Mouse (Mus musculus) MEL (cell line): ENCODE data around the gene Cyb561d1. TPM values are rescaled to one million over a fixed set of nuclear protein-coding genes. Genes with fewer than 3 reads are reported as not detected.

Experiments
- DNase-seq: peaks from one replicate; pipeline ENCODE4 v3.0.0; 2011; ENCODE audit warnings: low read depth, low spot score
- H3K27ac ChIP-seq: 2 replicates; pipeline ENCODE4 v1.5.1; 2012; ENCODE audit warnings: low read depth, mild to moderate bottlenecking, control low read depth, low read length, moderate library complexity; ENCODE audit not compliant: control insufficient read depth
- H3K27me3 ChIP-seq, 2 experiments: fragments of 150-350 bp in 1 of 2; sonication (generic) in 1 of 2; 2 replicates each; pipeline ENCODE4 v1.6.1; 2012; ENCODE audit warnings: low read length in 2 of 2, mild to moderate bottlenecking in 2 of 2, improper control_type of control experiment in 1 of 2, moderate library complexity in 1 of 2; ENCODE audit not compliant: insufficient read depth in 2 of 2, control insufficient read depth in 1 of 2
- H3K36me3 ChIP-seq, 2 experiments: 2 replicates each; pipeline ENCODE4 v1.6.1; 2012 to 2014; ENCODE audit warnings: low read length in 2 of 2, improper control_type of control experiment in 1 of 2, inconsistent platforms in 1 of 2, mild to moderate bottlenecking in 1 of 2; ENCODE audit not compliant: insufficient read depth in 2 of 2, control insufficient read depth in 1 of 2
- H3K4me1 ChIP-seq, 2 experiments: fragments of 150-350 bp in 1 of 2; sonication (generic) in 1 of 2; 2 replicates each; pipeline ENCODE4 v1.6.1; 2012; ENCODE audit warnings: low read length in 2 of 2, improper control_type of control experiment in 1 of 2, mild to moderate bottlenecking in 1 of 2; ENCODE audit not compliant: insufficient read depth in 2 of 2, control insufficient read depth in 1 of 2
- H3K4me3 ChIP-seq, 2 experiments: fragments of 150-350 bp in 1 of 2; sonication (generic) in 1 of 2; 2 replicates each; pipeline ENCODE4 v1.5.1; 2012; ENCODE audit warnings: low read depth in 2 of 2, low read length in 2 of 2, mild to moderate bottlenecking in 2 of 2, moderate library complexity in 2 of 2, control low read depth in 1 of 2, improper control_type of control experiment in 1 of 2; ENCODE audit not compliant: control insufficient read depth in 1 of 2, insufficient read depth in 1 of 2
- H3K79me2 ChIP-seq: 2 replicates; pipeline ENCODE4 v1.6.1; 2012; ENCODE audit warnings: mild to moderate bottlenecking, low read length, moderate library complexity; ENCODE audit not compliant: control insufficient read depth, poor library complexity, insufficient read depth
- H3K9ac ChIP-seq: 2 replicates; pipeline ENCODE4 v1.6.1; 2012; ENCODE audit warnings: low read depth, mild to moderate bottlenecking, control low read depth, low read length, moderate library complexity; ENCODE audit not compliant: control insufficient read depth, poor library complexity, severe bottlenecking
- H3K9me3 ChIP-seq: fragments of 150-350 bp; sonication (generic); replicated peaks from 2 replicates; pipeline ENCODE4 v1.6.1; 2012; ENCODE audit warnings: mild to moderate bottlenecking, low read length, improper control_type of control experiment, moderate library complexity; ENCODE audit not compliant: insufficient read depth
- BHLHE40 ChIP-seq: IDR thresholded peaks from 2 replicates; pipeline ENCODE4 v1.6.1; 2012; ENCODE audit warnings: low read depth, mild to moderate bottlenecking, inconsistent platforms, low read length, improper control_type of control experiment, borderline replicate concordance
- CHD1 ChIP-seq: IDR thresholded peaks from 2 replicates; pipeline ENCODE4 v1.6.1; 2012; ENCODE audit warnings: low read depth, mild to moderate bottlenecking, inconsistent platforms, low read length, improper control_type of control experiment
- CHD2 ChIP-seq: IDR thresholded peaks from 2 replicates; pipeline ENCODE4 v1.6.1; 2011; ENCODE audit warnings: low read length, improper control_type of control experiment
- ELF1 ChIP-seq: IDR thresholded peaks from 2 replicates; pipeline ENCODE4 v1.6.1; 2014; ENCODE audit warnings: low read depth, mild to moderate bottlenecking, inconsistent platforms, low read length, improper control_type of control experiment, moderate library complexity
- EP300 ChIP-seq, 2 experiments: IDR thresholded peaks; 2 replicates each; pipeline ENCODE4 v1.6.1; 2011; ENCODE audit warnings: improper control_type of control experiment in 2 of 2, low read length in 2 of 2, low read depth in 1 of 2, mild to moderate bottlenecking in 1 of 2
- ETS1 ChIP-seq: IDR thresholded peaks from 2 replicates; pipeline ENCODE4 v1.6.1; 2012; ENCODE audit warnings: low read depth, mild to moderate bottlenecking, inconsistent platforms, low read length, improper control_type of control experiment, moderate library complexity
- HCFC1 ChIP-seq: IDR thresholded peaks from 2 replicates; pipeline ENCODE4 v1.6.1; 2012; ENCODE audit warnings: low read depth, mild to moderate bottlenecking, inconsistent platforms, low read length, improper control_type of control experiment, moderate library complexity
- JUND ChIP-seq: IDR thresholded peaks from 2 replicates; pipeline ENCODE4 v1.6.1; 2011; ENCODE audit warnings: low read depth, mild to moderate bottlenecking, improper control_type of control experiment, low read length
- MAX ChIP-seq: IDR thresholded peaks from 2 replicates; pipeline ENCODE4 v1.6.1; 2011; ENCODE audit warnings: low read length, improper control_type of control experiment
- MEF2A ChIP-seq: IDR thresholded peaks from 2 replicates; pipeline ENCODE4 v1.6.1; 2014; ENCODE audit warnings: low read depth, mild to moderate bottlenecking, inconsistent platforms, low read length, improper control_type of control experiment; ENCODE audit not compliant: poor library complexity, insufficient replicate concordance, severe bottlenecking; ENCODE audit errors: extremely low read depth
- MXI1 ChIP-seq: IDR thresholded peaks from 2 replicates; pipeline ENCODE4 v1.6.1; 2011; ENCODE audit warnings: mild to moderate bottlenecking, low read depth, low read length, improper control_type of control experiment
- MYC ChIP-seq: IDR thresholded peaks from 2 replicates; pipeline ENCODE4 v1.6.1; 2011; ENCODE audit warnings: low read depth, mild to moderate bottlenecking, low read length, improper control_type of control experiment, moderate library complexity
- NELFE ChIP-seq: IDR thresholded peaks from 2 replicates; pipeline ENCODE4 v1.6.1; 2011; ENCODE audit warnings: low read depth, low read length, improper control_type of control experiment
- POLR2A ChIP-seq, 2 experiments: IDR thresholded peaks; 2 replicates each; pipeline ENCODE4 v1.6.1; 2011 to 2012; ENCODE audit warnings: low read length in 2 of 2, mild to moderate bottlenecking in 2 of 2, control low read depth in 1 of 2, improper control_type of control experiment in 1 of 2, low read depth in 1 of 2, moderate library complexity in 1 of 2; ENCODE audit not compliant: control insufficient read depth in 1 of 2, insufficient read depth in 1 of 2, poor library complexity in 1 of 2
- POLR2AphosphoS2 ChIP-seq: IDR thresholded peaks from 2 replicates; pipeline ENCODE4 v1.6.1; 2011; ENCODE audit warnings: low read length, improper control_type of control experiment
- POLR2AphosphoS5 ChIP-seq: IDR thresholded peaks from 2 replicates; pipeline ENCODE4 v1.6.1; 2012; ENCODE audit warnings: low read depth, borderline replicate concordance, mild to moderate bottlenecking, inconsistent platforms, low read length, moderate library complexity, mixed read lengths
- RAD21 ChIP-seq: IDR thresholded peaks from 2 replicates; pipeline ENCODE4 v1.6.1; 2011; ENCODE audit warnings: mild to moderate bottlenecking, low read depth, low read length, improper control_type of control experiment
- RCOR1 ChIP-seq: IDR thresholded peaks from 2 replicates; pipeline ENCODE4 v1.6.1; 2012; ENCODE audit warnings: low read depth, mild to moderate bottlenecking, inconsistent platforms, low read length, improper control_type of control experiment
- SIN3A ChIP-seq: IDR thresholded peaks from 2 replicates; pipeline ENCODE4 v1.6.1; 2012; ENCODE audit warnings: low read length, improper control_type of control experiment, inconsistent platforms
- TAL1 ChIP-seq: IDR thresholded peaks from 2 replicates; pipeline ENCODE4 v1.6.1; 2012; ENCODE audit warnings: mild to moderate bottlenecking, inconsistent platforms, low read length, moderate library complexity, mixed read lengths
- TBP ChIP-seq: IDR thresholded peaks from 2 replicates; pipeline ENCODE4 v1.8.0; 2011; ENCODE audit warnings: low read depth, low read length, improper control_type of control experiment
- TCF12 ChIP-seq: IDR thresholded peaks from 2 replicates; pipeline ENCODE4 v1.6.1; 2014; ENCODE audit warnings: low read depth, mild to moderate bottlenecking, inconsistent platforms, low read length, improper control_type of control experiment, moderate library complexity
- USF1 ChIP-seq: IDR thresholded peaks from 2 replicates; pipeline ENCODE4 v1.6.1; 2014; ENCODE audit warnings: low read depth, mild to moderate bottlenecking, inconsistent platforms, low read length, improper control_type of control experiment, moderate library complexity
- USF2 ChIP-seq, 2 experiments: IDR thresholded peaks; 2 replicates each; pipeline ENCODE4 v1.6.1; 2011 to 2012; ENCODE audit warnings: improper control_type of control experiment in 2 of 2, low read length in 2 of 2, borderline replicate concordance in 1 of 2, inconsistent platforms in 1 of 2, low read depth in 1 of 2, mild to moderate bottlenecking in 1 of 2; ENCODE audit not compliant: insufficient read depth in 1 of 2
- ZNF384 ChIP-seq: IDR thresholded peaks from 2 replicates; pipeline ENCODE4 v1.6.1; 2012; ENCODE audit warnings: low read depth, mild to moderate bottlenecking, inconsistent platforms, low read length, improper control_type of control experiment
- polyA plus RNA-seq, 2 experiments: library from polyadenylated mRNA; stranded (reverse) in 1 of 2; unstranded in 1 of 2; fragments of >175 nt in 1 of 2; fragments of >200 nt in 1 of 2; gene quantifications; 2 replicates each; pipeline versions ENCODE4 v1.2.1 to v1.2.4; 2012; ENCODE audit warnings: low replicate concordance in 2 of 2, low read depth in 1 of 2; ENCODE audit not compliant: insufficient read length in 2 of 2, insufficient read depth in 1 of 2, missing spikeins in 1 of 2
- total RNA-seq: library from RNA; depleted of rRNA; stranded (reverse); fragments of 300-350 nt; gene quantifications from 2 replicates; pipeline ENCODE4 v1.2.3, GENCODE M21; 2012

Gene Cyb561d1
- total and polyA plus RNA-seq, 3 experiments: 3.6 to 5.9 TPM; not detected in 1

DNA sequence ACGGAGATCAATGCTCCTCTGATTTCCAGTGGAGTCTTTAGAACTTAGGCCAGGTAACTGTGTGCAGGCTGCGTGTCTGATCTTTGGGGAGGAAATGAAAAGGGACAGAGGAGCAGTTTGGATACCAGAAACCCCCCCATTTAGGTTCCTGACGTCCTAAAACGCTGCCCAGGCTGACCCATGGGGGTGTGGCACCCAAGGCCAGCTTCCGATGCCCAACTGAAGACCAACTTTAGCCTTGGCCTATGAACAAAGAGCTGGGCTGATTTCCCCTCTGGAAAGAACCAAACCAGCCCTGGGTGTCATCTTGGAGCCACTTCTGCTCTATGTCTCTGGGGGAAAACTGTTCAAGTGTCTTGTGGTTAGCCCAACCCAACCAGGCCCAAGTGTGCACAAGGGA lies 36.9 kb downstream of the Cyb561d1 start:
- H3K4me1 ChIP-seq: no peaks in the 10 kb centered on the region
- no peak overlapping the region for H3K9ac ChIP-seq
- no peaks in the 10 kb centered on the region for H3K9me3 ChIP-seq
- H3K79me2 ChIP-seq: no peaks in the 10 kb centered on the region
- H3K36me3 ChIP-seq: no peaks in the 10 kb centered on the region
- peaks cover 4 to 13% of the 10 kb centered on the region in 2 experiments; a peak in 3 of 4 replicates for H3K27me3 ChIP-seq
- TF ChIP-seq EP300 (IDR thresholded peaks at IDR 0.05; ENCODE audit: low read depth in 1 of 2, low read length in 2 of 2) (no peak), RCOR1 (no peak), MAX (no peak), TBP (no peak), RAD21 (no peak), BHLHE40 (no peak), ZNF384 (no peak), JUND (no peak), ETS1 (no peak), POLR2A (IDR thresholded peaks at IDR 0.05; ENCODE audit: control insufficient read depth in 1 of 2, insufficient read depth in 1 of 2, low read depth in 1 of 2, low read length in 2 of 2, poor library complexity in 1 of 2) (no peak), USF1 (no peak), CHD2 (no peak), TCF12 (no peak), HCFC1 (no peak), POLR2AphosphoS2 (no peak), USF2 (IDR thresholded peaks at IDR 0.05; ENCODE audit: borderline replicate concordance in 1 of 2, insufficient read depth in 1 of 2, low read depth in 1 of 2, low read length in 2 of 2) (no peak), MEF2A (no peak), TAL1 (no peak), CHD1 (no peak)
- H3K27ac ChIP-seq: no peak overlapping the region
- no peak overlapping the region for H3K4me3 ChIP-seq
- no peak for DNase-seq

DNA sequence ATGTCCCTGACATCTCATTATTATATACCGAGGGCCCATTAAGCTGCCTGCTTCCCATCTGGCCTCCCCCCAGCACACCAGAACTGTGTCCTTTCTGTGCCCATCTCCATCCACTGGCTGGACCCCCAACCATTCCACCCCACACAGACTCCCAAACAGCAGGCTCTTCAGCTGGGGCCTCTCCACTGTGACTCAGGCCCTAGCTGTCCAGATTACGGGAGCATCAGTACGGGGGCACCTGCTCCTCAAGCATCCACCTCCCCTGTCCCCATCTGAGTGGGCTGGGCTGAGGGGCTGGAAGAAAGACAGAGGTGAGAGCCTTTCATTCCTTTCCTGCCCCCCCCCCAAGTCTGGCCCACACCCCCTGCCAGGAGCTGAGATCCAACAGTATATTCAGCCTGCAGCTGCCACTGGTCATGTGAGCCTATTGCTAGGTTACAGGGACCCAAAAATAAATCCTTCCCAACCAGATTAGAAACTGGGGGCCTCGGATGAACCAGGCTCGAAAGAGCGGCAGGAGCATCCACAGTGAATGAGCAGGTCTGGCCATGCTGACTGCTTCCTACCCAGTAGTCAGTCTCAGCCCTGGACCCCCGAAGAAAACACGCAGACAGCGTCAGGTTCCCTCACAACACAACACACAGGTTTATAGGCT lies 42.5 kb downstream of the Cyb561d1 start:
- no peak overlapping the region for H3K4me3 ChIP-seq
- H3K79me2 ChIP-seq: no peaks in the 10 kb centered on the region
- TF ChIP-seq MXI1: no peak
- no peak for TF ChIP-seq MAX
- TF ChIP-seq TBP: no peak
- no peak for TF ChIP-seq TAL1
- no peak for TF ChIP-seq NELFE
- TF ChIP-seq ELF1: no peak
- no peak for TF ChIP-seq MYC
- TF ChIP-seq SIN3A: no peak
- no peak for TF ChIP-seq POLR2AphosphoS5
- H3K4me1 ChIP-seq: no peaks in the 10 kb centered on the region
- peaks cover 5 to 21% of the 10 kb centered on the region in 2 experiments for H3K27me3 ChIP-seq
- DNase-seq: no peak
- no peak overlapping the region for H3K9ac ChIP-seq
- no peaks in the 10 kb centered on the region for H3K9me3 ChIP-seq
- H3K27ac ChIP-seq: no peak overlapping the region
- no peaks in the 10 kb centered on the region for H3K36me3 ChIP-seq
